Mouse (Mus musculus): ENCODE measurements at regions not wholly inside any gene's neighbourhood (a gene's known extent, or its start where the extent isn't known, plus 50 kb on each side); places are given as distances from the start of the nearest gene placed in this dataset.

GRCm38 (mm10) chr3:119587971-119588370 lies 196.3 kb downstream of the Ptbp2 start:
- H3K4me3 ChIP-seq (ENCODE audit: low read depth, low read length), result no peak overlapping the region
- no peak overlapping the region for H3K27ac ChIP-seq (ENCODE audit: low read depth)
- TF ChIP-seq EP300 (IDR thresholded peaks at IDR 0.05; ENCODE audit: low read depth), result no peak
- no peak for TF ChIP-seq CTCF (IDR thresholded peaks at IDR 0.05; ENCODE audit: low read depth)
- H3K27me3 ChIP-seq (ENCODE audit: insufficient read depth, low read length), result no peaks in the 10 kb centered on the region
- no peaks in the 10 kb centered on the region for H3K36me3 ChIP-seq (replicated peaks; ENCODE audit: insufficient read depth, low read length)
- H3K4me1 ChIP-seq (ENCODE audit: insufficient read depth), result no peaks in the 10 kb centered on the region
- no peaks in the 10 kb centered on the region for H3K9me3 ChIP-seq (ENCODE audit: low read length)
- 58% methylated on average over 2 of the region's 2 CpGs for WGBS (ENCODE audit: insufficient replicate concordance)
- ATAC-seq (no peak), DNase-seq (no peak)
- no peak overlapping the region for H3K4me2 ChIP-seq (ENCODE audit: low read depth, low read length)
- no peak overlapping the region for H3K9ac ChIP-seq (replicated peaks)

GRCm38 (mm10) chr3:119575516-119575915 lies 208.8 kb downstream of the Ptbp2 start:
- H3K27ac ChIP-seq (ENCODE audit: low read depth), result no peak overlapping the region
- no peaks in the 10 kb centered on the region for H3K36me3 ChIP-seq (replicated peaks; ENCODE audit: insufficient read depth, low read length)
- H3K4me3 ChIP-seq (ENCODE audit: low read depth, low read length), result no peak overlapping the region
- H3K9me3 ChIP-seq (ENCODE audit: low read length), result no peaks in the 10 kb centered on the region
- DNase-seq (no peak), ATAC-seq (no peak)
- H3K9ac ChIP-seq (replicated peaks), result no peak overlapping the region
- no peak overlapping the region for H3K4me2 ChIP-seq (ENCODE audit: low read depth, low read length)
- 67% methylated on average over 3 of the region's 3 CpGs for WGBS (ENCODE audit: insufficient replicate concordance)
- H3K27me3 ChIP-seq (ENCODE audit: insufficient read depth, low read length), result no peaks in the 10 kb centered on the region
- TF ChIP-seq EP300 (IDR thresholded peaks at IDR 0.05; ENCODE audit: low read depth), result no peak
- no peak for TF ChIP-seq CTCF (IDR thresholded peaks at IDR 0.05; ENCODE audit: low read depth)
- no peaks in the 10 kb centered on the region for H3K4me1 ChIP-seq (ENCODE audit: insufficient read depth)

- Histone ChIP-seq H3K4me1 (ENCODE audit: insufficient read depth) (no peaks in the 10 kb centered on the region), H3K36me3 (replicated peaks; ENCODE audit: insufficient read depth, low read length) (no peaks in the 10 kb centered on the region), H3K4me2 (ENCODE audit: low read depth, low read length) (no peak overlapping the region), H3K27me3 (ENCODE audit: insufficient read depth, low read length) (no peaks in the 10 kb centered on the region), H3K9ac (replicated peaks) (no peak overlapping the region), H3K9me3 (ENCODE audit: low read length) (no peaks in the 10 kb centered on the region), H3K4me3 (ENCODE audit: low read depth, low read length) (no peak overlapping the region), H3K27ac (ENCODE audit: low read depth) (no peak overlapping the region)
- DNase-seq (no peak), ATAC-seq (no peak)
- 73% methylated on average over 7 of the region's 7 CpGs for WGBS (ENCODE audit: insufficient replicate concordance)
- 0 out of 2 replicates have a peak, but pooled peaks have one; percentile 12 for TF ChIP-seq CTCF (IDR thresholded peaks at IDR 0.05; ENCODE audit: low read depth)
- TF ChIP-seq EP300 (IDR thresholded peaks at IDR 0.05; ENCODE audit: low read depth), result no peak
These were observed 246.4 kb downstream of the Ptbp2 start for GRCm38 (mm10) chr3:119537884-119538283.

GRCm38 (mm10) chr3:119524510-119525123 lies 259.6 kb downstream of the Ptbp2 start:
- no peak for ATAC-seq
- 81% methylated on average over 10 of the region's 10 CpGs for WGBS (ENCODE audit: insufficient replicate concordance)
- Histone ChIP-seq H3K27ac (ENCODE audit: low read depth) (no peak overlapping the region), H3K4me3 (ENCODE audit: low read depth, low read length) (no peak overlapping the region), H3K9ac (replicated peaks) (no peak overlapping the region), H3K36me3 (replicated peaks; ENCODE audit: insufficient read depth, low read length) (no peaks in the 10 kb centered on the region), H3K4me1 (ENCODE audit: insufficient read depth) (no peaks in the 10 kb centered on the region), H3K9me3 (ENCODE audit: low read length) (no peaks in the 10 kb centered on the region), H3K27me3 (ENCODE audit: insufficient read depth, low read length) (no peaks in the 10 kb centered on the region), H3K4me2 (ENCODE audit: low read depth, low read length) (no peak overlapping the region)
- no peak for DNase-seq
- TF ChIP-seq EP300 (IDR thresholded peaks at IDR 0.05; ENCODE audit: low read depth) (no peak), CTCF (IDR thresholded peaks at IDR 0.05; ENCODE audit: low read depth) (no peak)

- H3K4me1 ChIP-seq (ENCODE audit: insufficient read depth), result no peaks in the 10 kb centered on the region
- H3K9me3 ChIP-seq (ENCODE audit: low read length), result no peaks in the 10 kb centered on the region
- H3K27me3 ChIP-seq (ENCODE audit: insufficient read depth, low read length), result 0 out of 2 replicates have a peak, but pooled peaks cover 7% of the 10 kb centered on the region
- no peak for DNase-seq
- H3K4me3 ChIP-seq (ENCODE audit: low read depth, low read length), result no peak overlapping the region
- no peak overlapping the region for H3K27ac ChIP-seq (ENCODE audit: low read depth)
- no peak overlapping the region for H3K4me2 ChIP-seq (ENCODE audit: low read depth, low read length)
- no peak overlapping the region for H3K9ac ChIP-seq (replicated peaks)
- ATAC-seq, result no peak
- no peaks in the 10 kb centered on the region for H3K36me3 ChIP-seq (replicated peaks; ENCODE audit: insufficient read depth, low read length)
- WGBS (ENCODE audit: insufficient replicate concordance), result 65% methylated on average over 2 of the region's 2 CpGs
- TF ChIP-seq CTCF (IDR thresholded peaks at IDR 0.05; ENCODE audit: low read depth) (no peak), EP300 (IDR thresholded peaks at IDR 0.05; ENCODE audit: low read depth) (no peak)
These were observed 271.7 kb downstream of the Ptbp2 start for GRCm38 (mm10) chr3:119512596-119512995.

GRCm38 (mm10) chr3:119509132-119509531 lies 275.1 kb downstream of the Ptbp2 start:
- no peak for DNase-seq
- no peak overlapping the region for H3K27ac ChIP-seq (ENCODE audit: low read depth)
- TF ChIP-seq CTCF (IDR thresholded peaks at IDR 0.05; ENCODE audit: low read depth) (no peak), EP300 (IDR thresholded peaks at IDR 0.05; ENCODE audit: low read depth) (no peak)

More at GRCm38 (mm10) chr3:119509132-119509531, 275.1 kb downstream of the Ptbp2 start:
- H3K4me1 ChIP-seq (ENCODE audit: insufficient read depth), result no peaks in the 10 kb centered on the region
- no peak overlapping the region for H3K4me2 ChIP-seq (ENCODE audit: low read depth, low read length)
- no peaks in the 10 kb centered on the region for H3K9me3 ChIP-seq (ENCODE audit: low read length)
- H3K27me3 ChIP-seq (ENCODE audit: insufficient read depth, low read length), result no peaks in the 10 kb centered on the region
- no peaks in the 10 kb centered on the region for H3K36me3 ChIP-seq (replicated peaks; ENCODE audit: insufficient read depth, low read length)
- WGBS (ENCODE audit: insufficient replicate concordance), result 45% methylated on average over 4 of the region's 4 CpGs
- no peak overlapping the region for H3K9ac ChIP-seq (replicated peaks)
- no peak overlapping the region for H3K4me3 ChIP-seq (ENCODE audit: low read depth, low read length)
- no peak for ATAC-seq

All from liver, postnatal 0 days (tissue).